Mouse (Mus musculus): Measurements from ENCODE around the gene St6galnac5. TPM values are rescaled to one million over a fixed set of nuclear protein-coding genes. Genes with fewer than 3 reads are reported as not detected.

The St6galnac5 gene
- polyA plus RNA-seq, 1 experiment from 2014 or later: 0.66 TPM

- no peak for TF ChIP-seq CTCF (IDR thresholded peaks at IDR 0.05; ENCODE audit: low read depth)
- Histone ChIP-seq H3K36me3 (ENCODE audit: insufficient read depth, low read length) (no peaks in the 10 kb centered on the region), H3K4me1 (replicated peaks; ENCODE audit: insufficient read depth, low read length) (0 out of 2 replicates have a peak, but pooled peaks cover 3% of the 10 kb centered on the region), H3K9ac (ENCODE audit: low read depth, low read length) (no peak overlapping the region), H3K4me2 (ENCODE audit: low read length) (no peak overlapping the region), H3K9me3 (replicated peaks; ENCODE audit: low read length) (no peaks in the 10 kb centered on the region), H3K27ac (no peak overlapping the region), H3K4me3 (replicated peaks; ENCODE audit: low read depth, low read length) (no peak overlapping the region), H3K27me3 (ENCODE audit: insufficient read depth, low read length) (no peaks in the 10 kb centered on the region)
- ATAC-seq (replicated peaks; ENCODE audit: low FRiP score, low read depth) (no peak), DNase-seq (ENCODE audit: low spot score) (no peak)
- WGBS: 67% methylated on average over 4 of the region's 4 CpGs
Measured at GRCm38 (mm10) chr3:152881706-152882105, 100.3 kb downstream of the St6galnac5 start.

- no peaks in the 10 kb centered on the region for H3K27me3 ChIP-seq (ENCODE audit: insufficient read depth, low read length)
- no peak overlapping the region for H3K4me3 ChIP-seq (replicated peaks; ENCODE audit: low read depth, low read length)
- peak overlapping the region; percentile 30 for H3K4me2 ChIP-seq (ENCODE audit: low read length)
- ATAC-seq (replicated peaks; ENCODE audit: low FRiP score, low read depth) (no peak; the same call in 1 of the 2 replicates), DNase-seq (ENCODE audit: low spot score) (peak; percentile 78)
- H3K27ac ChIP-seq: no peak overlapping the region
- H3K4me1 ChIP-seq (replicated peaks; ENCODE audit: insufficient read depth, low read length): 0 out of 2 replicates have a peak, but pooled peaks cover 3% of the 10 kb centered on the region
- no peak overlapping the region for H3K9ac ChIP-seq (ENCODE audit: low read depth, low read length)
- WGBS: 22% methylated on average over 15 of the region's 15 CpGs
- no peak for TF ChIP-seq CTCF (IDR thresholded peaks at IDR 0.05; ENCODE audit: low read depth)
- no peaks in the 10 kb centered on the region for H3K36me3 ChIP-seq (ENCODE audit: insufficient read depth, low read length)
- H3K9me3 ChIP-seq (replicated peaks; ENCODE audit: low read length): no peaks in the 10 kb centered on the region
Measured at GRCm38 (mm10) chr3:152880121-152880835, 101.8 kb downstream of the St6galnac5 start.

GRCm38 (mm10) chr3:152875723-152876290 is 106.2 kb downstream of the St6galnac5 start:
- Histone ChIP-seq H3K9me3 (replicated peaks; ENCODE audit: low read length) (no peaks in the 10 kb centered on the region), H3K36me3 (ENCODE audit: insufficient read depth, low read length) (no peaks in the 10 kb centered on the region), H3K9ac (ENCODE audit: low read depth, low read length) (no peak overlapping the region), H3K4me1 (replicated peaks; ENCODE audit: insufficient read depth, low read length) (no peaks in the 10 kb centered on the region), H3K4me2 (ENCODE audit: low read length) (no peak overlapping the region), H3K27me3 (ENCODE audit: insufficient read depth, low read length) (no peaks in the 10 kb centered on the region), H3K27ac (no peak overlapping the region), H3K4me3 (replicated peaks; ENCODE audit: low read depth, low read length) (no peak overlapping the region)
- WGBS: 90% methylated on average over 6 of the region's 6 CpGs
- DNase-seq (ENCODE audit: low spot score) (no peak), ATAC-seq (replicated peaks; ENCODE audit: low FRiP score, low read depth) (no peak)
- TF ChIP-seq CTCF (IDR thresholded peaks at IDR 0.05; ENCODE audit: low read depth): peak; percentile 8; the same call in 1 of the 2 replicates

- H3K9me3 ChIP-seq (replicated peaks; ENCODE audit: low read length): no peaks in the 10 kb centered on the region
- no peaks in the 10 kb centered on the region for H3K36me3 ChIP-seq (ENCODE audit: insufficient read depth, low read length)
- DNase-seq (ENCODE audit: low spot score) (no peak), ATAC-seq (replicated peaks; ENCODE audit: low FRiP score, low read depth) (no peak)
- no peaks in the 10 kb centered on the region for H3K27me3 ChIP-seq (ENCODE audit: insufficient read depth, low read length)
- no peak overlapping the region for H3K27ac ChIP-seq
- H3K4me1 ChIP-seq (replicated peaks; ENCODE audit: insufficient read depth, low read length): no peaks in the 10 kb centered on the region
- no peak overlapping the region for H3K4me3 ChIP-seq (replicated peaks; ENCODE audit: low read depth, low read length)
- 90% methylated on average over 17 of the region's 17 CpGs for WGBS
- TF ChIP-seq CTCF (IDR thresholded peaks at IDR 0.05; ENCODE audit: low read depth): no peak
- no peak overlapping the region for H3K4me2 ChIP-seq (ENCODE audit: low read length)
- H3K9ac ChIP-seq (ENCODE audit: low read depth, low read length): no peak overlapping the region
Measured at GRCm38 (mm10) chr3:152874431-152875355, 107.4 kb downstream of the St6galnac5 start.

- H3K4me1 ChIP-seq (replicated peaks; ENCODE audit: insufficient read depth, low read length): no peaks in the 10 kb centered on the region
- 50% methylated on average over 6 of the region's 6 CpGs for WGBS
- H3K36me3 ChIP-seq (ENCODE audit: insufficient read depth, low read length): no peaks in the 10 kb centered on the region
- no peaks in the 10 kb centered on the region for H3K9me3 ChIP-seq (replicated peaks; ENCODE audit: low read length)
- TF ChIP-seq CTCF (IDR thresholded peaks at IDR 0.05; ENCODE audit: low read depth): no peak
- H3K4me2 ChIP-seq (ENCODE audit: low read length): no peak overlapping the region
- ATAC-seq (replicated peaks; ENCODE audit: low FRiP score, low read depth) (no peak), DNase-seq (ENCODE audit: low spot score) (no peak)
- H3K27ac ChIP-seq: no peak overlapping the region
- no peaks in the 10 kb centered on the region for H3K27me3 ChIP-seq (ENCODE audit: insufficient read depth, low read length)
- no peak overlapping the region for H3K4me3 ChIP-seq (replicated peaks; ENCODE audit: low read depth, low read length)
- H3K9ac ChIP-seq (ENCODE audit: low read depth, low read length): no peak overlapping the region
Measured at GRCm38 (mm10) chr3:152872596-152872995, 109.5 kb downstream of the St6galnac5 start.

- WGBS: 36% methylated on average over 12 of the region's 12 CpGs
- Histone ChIP-seq H3K27me3 (ENCODE audit: insufficient read depth, low read length) (no peaks in the 10 kb centered on the region), H3K36me3 (ENCODE audit: insufficient read depth, low read length) (no peaks in the 10 kb centered on the region), H3K9ac (ENCODE audit: low read depth, low read length) (no peak overlapping the region), H3K4me2 (ENCODE audit: low read length) (no peak overlapping the region), H3K9me3 (replicated peaks; ENCODE audit: low read length) (no peaks in the 10 kb centered on the region), H3K27ac (no peak overlapping the region), H3K4me3 (replicated peaks; ENCODE audit: low read depth, low read length) (no peak overlapping the region), H3K4me1 (replicated peaks; ENCODE audit: insufficient read depth, low read length) (no peaks in the 10 kb centered on the region)
- DNase-seq (ENCODE audit: low spot score): no peak
- no peak for TF ChIP-seq CTCF (IDR thresholded peaks at IDR 0.05; ENCODE audit: low read depth)
- no peak for ATAC-seq (replicated peaks; ENCODE audit: low FRiP score, low read depth)
Measured at GRCm38 (mm10) chr3:152872054-152872453, 110.0 kb downstream of the St6galnac5 start.
